Mouse (Mus musculus): ENCODE measurements around the gene Fyco1. TPM values are rescaled to one million over a fixed set of nuclear protein-coding genes. Genes with fewer than 3 reads are reported as not detected.
"Not testable (repeated sequence)": the region's sequence is repeated elsewhere in the genome, so short reads cannot be mapped to it uniquely, and the experiment has no call there.

Fyco1 gene
- polyA plus RNA-seq, 1 experiment from 2014 or later: 14.7 TPM

- H3K4me2 ChIP-seq (ENCODE audit: low read depth, low read length): no peak overlapping the region
- ATAC-seq (ENCODE audit: insufficient read depth, low FRiP score): no peak
- H3K4me1 ChIP-seq (ENCODE audit: control insufficient read depth, insufficient read depth, low read length): no peaks in the 10 kb centered on the region
- no peak overlapping the region for H3K4me3 ChIP-seq (replicated peaks; ENCODE audit: low read length)
- H3K36me3 ChIP-seq (ENCODE audit: control insufficient read depth, insufficient read depth, low read length): 0 out of 2 replicates have a peak, but pooled peaks cover 2% of the 10 kb centered on the region
- no peak overlapping the region for H3K27ac ChIP-seq (ENCODE audit: low read length)
- no peak overlapping the region for H3K9ac ChIP-seq (ENCODE audit: low read length)
- no peaks in the 10 kb centered on the region for H3K27me3 ChIP-seq (ENCODE audit: control insufficient read depth, insufficient read depth, low read length)
- H3K9me3 ChIP-seq (replicated peaks; ENCODE audit: control insufficient read depth, low read length): no peaks in the 10 kb centered on the region
These were observed 48.8 kb downstream of the Fyco1 start for GRCm38 (mm10) chr9:123802896-123803295.

DNA sequence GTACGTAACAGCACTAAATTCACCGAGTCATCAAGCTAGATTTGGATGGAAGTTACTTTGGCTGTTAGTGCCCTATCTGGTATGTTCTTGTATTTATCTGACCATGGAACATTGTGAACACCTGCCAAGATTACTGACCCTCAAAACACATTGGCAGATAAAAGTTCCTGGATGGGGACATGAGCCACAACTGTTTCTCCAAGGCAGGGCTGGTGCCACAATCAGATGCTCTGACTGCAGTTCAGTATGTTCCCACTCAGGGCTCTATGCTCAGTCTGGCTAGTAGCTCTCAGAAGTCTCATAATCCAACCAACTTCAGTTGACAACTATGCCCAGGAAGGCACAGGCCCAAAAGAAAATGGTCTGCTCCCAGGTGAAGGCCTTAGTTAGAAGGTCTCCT lies 49.3 kb downstream of the Fyco1 start:
- peaks cover 2% of the 10 kb centered on the region; the same call in 1 of the 2 replicates for H3K36me3 ChIP-seq (ENCODE audit: control insufficient read depth, insufficient read depth, low read length)
- WGBS: 94% methylated on average over 2 of the region's 2 CpGs
- no peak overlapping the region for H3K9ac ChIP-seq (ENCODE audit: low read length)
- no peaks in the 10 kb centered on the region for H3K27me3 ChIP-seq (ENCODE audit: control insufficient read depth, insufficient read depth, low read length)
- H3K4me2 ChIP-seq (ENCODE audit: low read depth, low read length): no peak overlapping the region
- H3K27ac ChIP-seq (ENCODE audit: low read length): no peak overlapping the region
- no peak for ATAC-seq (ENCODE audit: insufficient read depth, low FRiP score)
- no peaks in the 10 kb centered on the region for H3K9me3 ChIP-seq (replicated peaks; ENCODE audit: control insufficient read depth, low read length)
- H3K4me1 ChIP-seq (ENCODE audit: control insufficient read depth, insufficient read depth, low read length): no peaks in the 10 kb centered on the region
- H3K4me3 ChIP-seq (replicated peaks; ENCODE audit: low read length): no peak overlapping the region

DNA sequence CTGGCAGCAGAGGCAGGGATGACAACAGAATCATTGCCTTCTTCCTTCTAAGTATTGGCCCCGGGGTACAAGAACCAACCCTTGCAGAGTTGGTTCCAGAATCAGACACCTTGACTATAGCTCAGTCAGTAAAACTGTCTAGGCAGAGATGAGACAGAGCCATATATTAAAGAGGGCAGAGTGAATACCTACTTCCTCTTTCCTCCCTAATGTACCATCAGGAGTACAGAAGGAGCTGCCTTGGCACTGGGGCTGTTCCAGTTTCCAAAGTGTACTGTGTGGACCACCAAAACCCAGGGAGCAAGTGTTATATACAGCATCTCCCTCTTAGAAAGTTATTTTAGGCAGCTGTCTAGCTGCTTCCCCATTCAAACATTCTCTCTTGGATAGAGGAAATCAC lies 50.2 kb downstream of the Fyco1 start:
- Histone ChIP-seq H3K4me1 (ENCODE audit: control insufficient read depth, insufficient read depth, low read length) (no peaks in the 10 kb centered on the region), H3K27ac (ENCODE audit: low read length) (no peak overlapping the region), H3K36me3 (ENCODE audit: control insufficient read depth, insufficient read depth, low read length) (peaks cover 2% of the 10 kb centered on the region; the same call in 1 of the 2 replicates), H3K4me3 (replicated peaks; ENCODE audit: low read length) (no peak overlapping the region), H3K27me3 (ENCODE audit: control insufficient read depth, insufficient read depth, low read length) (no peaks in the 10 kb centered on the region), H3K9me3 (replicated peaks; ENCODE audit: control insufficient read depth, low read length) (no peaks in the 10 kb centered on the region), H3K4me2 (ENCODE audit: low read depth, low read length) (no peak overlapping the region), H3K9ac (ENCODE audit: low read length) (no peak overlapping the region)
- 96% methylated on average over 1 of the region's 1 CpGs for WGBS
- ATAC-seq (ENCODE audit: insufficient read depth, low FRiP score): no peak

DNA sequence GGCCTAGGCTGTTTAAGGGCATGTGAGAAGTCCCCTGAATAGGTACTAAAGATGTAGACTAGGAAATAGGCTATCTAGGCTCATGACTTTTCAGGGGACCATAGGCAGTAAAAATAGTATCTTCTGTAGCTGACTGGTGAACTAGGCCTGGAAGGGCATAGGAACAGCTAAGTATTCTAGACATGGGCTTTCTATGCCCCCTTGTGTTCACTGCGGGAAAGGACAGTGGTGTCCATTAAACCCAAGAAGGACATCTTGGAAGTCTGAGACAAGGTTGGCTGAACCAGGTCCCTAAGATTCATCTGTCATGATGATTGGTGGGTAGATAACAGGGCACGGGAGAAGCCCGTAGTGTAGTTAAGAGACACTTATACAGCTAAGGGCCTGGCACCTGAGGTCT lies 55.5 kb downstream of the Fyco1 start:
- Histone ChIP-seq H3K27me3 (ENCODE audit: control insufficient read depth, insufficient read depth, low read length) (no peaks in the 10 kb centered on the region), H3K36me3 (ENCODE audit: control insufficient read depth, insufficient read depth, low read length) (peaks cover 23% of the 10 kb centered on the region), H3K4me2 (ENCODE audit: low read depth, low read length) (no peak overlapping the region), H3K9ac (ENCODE audit: low read length) (no peak overlapping the region), H3K4me3 (replicated peaks; ENCODE audit: low read length) (no peak overlapping the region), H3K4me1 (ENCODE audit: control insufficient read depth, insufficient read depth, low read length) (no peaks in the 10 kb centered on the region), H3K27ac (ENCODE audit: low read length) (no peak overlapping the region), H3K9me3 (replicated peaks; ENCODE audit: control insufficient read depth, low read length) (no peaks in the 10 kb centered on the region)
- ATAC-seq (ENCODE audit: insufficient read depth, low FRiP score): no peak
- 42% methylated on average over 3 of the region's 3 CpGs for WGBS

- no peak overlapping the region for H3K9ac ChIP-seq (ENCODE audit: low read length)
- H3K4me2 ChIP-seq (ENCODE audit: low read depth, low read length): no peak overlapping the region
- H3K4me3 ChIP-seq (replicated peaks; ENCODE audit: low read length): no peak overlapping the region
- H3K36me3 ChIP-seq (ENCODE audit: control insufficient read depth, insufficient read depth, low read length): peaks cover 18% of the 10 kb centered on the region
- H3K9me3 ChIP-seq (replicated peaks; ENCODE audit: control insufficient read depth, low read length): peaks cover 2% of the 10 kb centered on the region; the same call in 1 of the 2 replicates
- no peaks in the 10 kb centered on the region for H3K27me3 ChIP-seq (ENCODE audit: control insufficient read depth, insufficient read depth, low read length)
- no peak overlapping the region for H3K27ac ChIP-seq (ENCODE audit: low read length)
- ATAC-seq (ENCODE audit: insufficient read depth, low FRiP score): peak; percentile 53; the same call in 1 of the 2 replicates
- no peaks in the 10 kb centered on the region for H3K4me1 ChIP-seq (ENCODE audit: control insufficient read depth, insufficient read depth, low read length)
- WGBS: 71% methylated on average over 4 of the region's 4 CpGs
These were observed 62.7 kb downstream of the Fyco1 start for GRCm38 (mm10) chr9:123788855-123789529.

DNA sequence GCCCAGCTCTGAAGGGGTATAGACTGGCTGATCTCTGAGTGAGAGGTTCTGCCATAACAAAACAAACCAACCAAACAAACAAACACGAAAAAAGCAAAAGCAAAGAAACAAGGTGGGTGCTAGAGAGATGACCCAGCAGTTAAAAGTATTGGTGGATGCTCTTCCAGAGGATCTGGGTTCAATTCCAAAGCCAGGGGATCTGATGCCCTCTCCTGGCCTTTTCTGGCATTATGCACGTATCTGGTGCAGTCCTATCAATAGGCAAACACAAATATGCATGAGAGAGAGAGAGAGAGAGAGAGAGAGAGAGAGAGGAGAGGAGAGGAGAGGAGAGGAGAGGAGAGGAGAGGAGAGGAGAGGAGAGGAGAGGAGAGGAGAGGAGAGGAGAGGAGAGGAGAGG lies 78.4 kb downstream of the Fyco1 start:
- WGBS: 33% methylated on average over 2 of the region's 2 CpGs
- not testable (repeated sequence) for H3K9ac ChIP-seq (ENCODE audit: low read length); ATAC-seq (ENCODE audit: insufficient read depth, low FRiP score); H3K36me3 ChIP-seq (ENCODE audit: control insufficient read depth, insufficient read depth, low read length); H3K4me1 ChIP-seq (ENCODE audit: control insufficient read depth, insufficient read depth, low read length); H3K4me2 ChIP-seq (ENCODE audit: low read depth, low read length); H3K4me3 ChIP-seq (replicated peaks; ENCODE audit: low read length); H3K27ac ChIP-seq (ENCODE audit: low read length); H3K27me3 ChIP-seq (ENCODE audit: control insufficient read depth, insufficient read depth, low read length); H3K9me3 ChIP-seq (replicated peaks; ENCODE audit: control insufficient read depth, low read length)

DNA sequence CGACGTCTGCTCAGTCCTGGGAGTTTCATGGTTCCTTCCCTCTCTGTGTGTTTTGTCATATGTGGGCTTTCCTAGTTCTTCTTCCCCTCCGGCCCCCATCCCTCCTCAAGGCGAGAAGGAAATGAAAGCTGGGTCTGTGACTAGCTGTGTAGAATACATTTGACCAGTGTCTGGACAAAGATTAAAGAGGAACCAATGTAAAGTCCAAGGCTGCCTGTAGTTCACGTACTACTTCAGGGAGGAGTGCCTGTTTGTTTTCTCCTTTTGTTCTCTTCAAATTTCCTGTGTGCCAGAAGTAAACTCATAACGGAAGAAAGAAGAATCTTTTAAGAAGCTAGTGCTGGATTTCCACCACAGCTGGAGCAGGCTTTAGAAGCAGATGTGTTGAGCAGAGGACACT lies 82.2 kb downstream of the Fyco1 start:
- WGBS: 38% methylated on average over 6 of the region's 6 CpGs
- no peaks in the 10 kb centered on the region for H3K27me3 ChIP-seq (ENCODE audit: control insufficient read depth, insufficient read depth, low read length)

DNA sequence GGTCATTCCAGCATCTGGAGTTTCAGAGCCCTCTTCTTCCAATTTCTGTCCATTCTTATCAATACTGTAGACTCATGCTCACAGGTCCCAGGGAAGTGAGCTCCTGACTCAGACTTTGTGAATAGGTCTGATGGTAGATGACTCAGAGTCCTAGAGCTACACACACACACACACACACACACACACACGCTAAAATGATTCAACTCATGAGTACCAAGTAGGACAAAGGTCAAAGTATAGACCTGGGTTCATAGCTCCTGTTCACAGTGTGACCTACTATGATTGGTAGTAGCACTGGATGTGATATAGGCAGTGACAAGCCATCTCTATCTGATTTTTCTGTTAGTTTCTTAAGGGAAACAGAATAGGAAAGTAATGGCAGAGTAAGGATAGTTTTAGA lies 83.3 kb downstream of the Fyco1 start:
- H3K4me2 ChIP-seq (ENCODE audit: low read depth, low read length): no peak overlapping the region
- no peak overlapping the region for H3K27ac ChIP-seq (ENCODE audit: low read length)
- H3K9me3 ChIP-seq (replicated peaks; ENCODE audit: control insufficient read depth, low read length): no peaks in the 10 kb centered on the region
- no peaks in the 10 kb centered on the region for H3K27me3 ChIP-seq (ENCODE audit: control insufficient read depth, insufficient read depth, low read length)
- no peak overlapping the region for H3K9ac ChIP-seq (ENCODE audit: low read length)
- WGBS: 62% methylated on average over 1 of the region's 1 CpGs
- ATAC-seq (ENCODE audit: insufficient read depth, low FRiP score): no peak
- H3K4me1 ChIP-seq (ENCODE audit: control insufficient read depth, insufficient read depth, low read length): no peaks in the 10 kb centered on the region
- no peaks in the 10 kb centered on the region for H3K36me3 ChIP-seq (ENCODE audit: control insufficient read depth, insufficient read depth, low read length)
- no peak overlapping the region for H3K4me3 ChIP-seq (replicated peaks; ENCODE audit: low read length)

More for the DNA sequence above, 82.2 kb downstream of the Fyco1 start:
- H3K27ac ChIP-seq (ENCODE audit: low read length): no peak overlapping the region
- no peaks in the 10 kb centered on the region for H3K36me3 ChIP-seq (ENCODE audit: control insufficient read depth, insufficient read depth, low read length)
- ATAC-seq (ENCODE audit: insufficient read depth, low FRiP score): no peak
- H3K9me3 ChIP-seq (replicated peaks; ENCODE audit: control insufficient read depth, low read length): no peaks in the 10 kb centered on the region
- no peak overlapping the region for H3K4me3 ChIP-seq (replicated peaks; ENCODE audit: low read length)
- no peak overlapping the region for H3K4me2 ChIP-seq (ENCODE audit: low read depth, low read length)
- no peaks in the 10 kb centered on the region for H3K4me1 ChIP-seq (ENCODE audit: control insufficient read depth, insufficient read depth, low read length)
- no peak overlapping the region for H3K9ac ChIP-seq (ENCODE audit: low read length)

DNA sequence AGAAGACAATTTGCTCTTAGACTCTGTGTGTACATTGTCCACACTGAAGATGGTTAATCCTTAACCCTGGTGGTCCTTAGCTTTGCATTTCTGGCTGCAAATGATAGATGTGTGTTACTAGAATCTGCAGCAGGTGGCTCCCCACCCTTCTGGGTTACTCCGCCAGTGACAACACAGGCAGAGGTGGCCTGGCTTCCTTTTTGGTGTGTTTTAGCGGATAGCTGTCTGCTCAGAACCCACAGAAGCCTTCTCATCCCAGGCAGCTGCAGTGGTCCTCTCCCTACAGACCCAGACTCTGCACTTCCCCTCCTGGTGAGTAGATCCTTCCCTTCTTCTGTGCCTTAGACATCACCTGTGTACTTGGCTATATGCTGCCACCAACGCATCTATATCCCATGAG lies 84.7 kb downstream of the Fyco1 start:
- Histone ChIP-seq H3K9ac (ENCODE audit: low read length) (no peak overlapping the region), H3K4me2 (ENCODE audit: low read depth, low read length) (no peak overlapping the region), H3K4me1 (ENCODE audit: control insufficient read depth, insufficient read depth, low read length) (no peaks in the 10 kb centered on the region), H3K4me3 (replicated peaks; ENCODE audit: low read length) (no peak overlapping the region), H3K27me3 (ENCODE audit: control insufficient read depth, insufficient read depth, low read length) (no peaks in the 10 kb centered on the region), H3K9me3 (replicated peaks; ENCODE audit: control insufficient read depth, low read length) (no peaks in the 10 kb centered on the region), H3K27ac (ENCODE audit: low read length) (no peak overlapping the region), H3K36me3 (ENCODE audit: control insufficient read depth, insufficient read depth, low read length) (no peaks in the 10 kb centered on the region)
- 74% methylated on average over 3 of the region's 3 CpGs for WGBS
- ATAC-seq (ENCODE audit: insufficient read depth, low FRiP score): no peak

Measured in stomach, embryonic 16.5 days (tissue).